Mouse (Mus musculus): ENCODE measurements around the gene Plbd2. TPM values are rescaled to one million over a fixed set of nuclear protein-coding genes. Genes with fewer than 3 reads are reported as not detected.
A peak's percentile ranks its signal among the peaks of the same experiment; 100 is the strongest.

Gene Plbd2
- total RNA-seq, 1 experiment from 2014 or later: 7.9 TPM

GRCm38 (mm10) chr5:120492437-120492836 is 11.0 kb downstream of the Plbd2 start:
- ATAC-seq (replicated peaks in 1 of 2; ENCODE audit: insufficient read depth in 1 of 2, low FRiP score in 2 of 2, low TSS enrichment in 1 of 2, low read depth in 1 of 2, poor library complexity in 2 of 2, severe bottlenecking in 2 of 2): no peak

GRCm38 (mm10) chr5:120490679-120491192 is 12.7 kb downstream of the Plbd2 start:
- ATAC-seq (replicated peaks in 1 of 2; ENCODE audit: insufficient read depth in 1 of 2, low FRiP score in 2 of 2, low TSS enrichment in 1 of 2, low read depth in 1 of 2, poor library complexity in 2 of 2, severe bottlenecking in 2 of 2): no peak

- ATAC-seq (replicated peaks in 1 of 2; ENCODE audit: insufficient read depth in 1 of 2, low FRiP score in 2 of 2, low TSS enrichment in 1 of 2, low read depth in 1 of 2, poor library complexity in 2 of 2, severe bottlenecking in 2 of 2): no peak
Measured at GRCm38 (mm10) chr5:120487844-120488243, 15.6 kb downstream of the Plbd2 start.

- ATAC-seq (replicated peaks in 1 of 2; ENCODE audit: insufficient read depth in 1 of 2, low FRiP score in 2 of 2, low TSS enrichment in 1 of 2, low read depth in 1 of 2, poor library complexity in 2 of 2, severe bottlenecking in 2 of 2): no peak
Measured at GRCm38 (mm10) chr5:120483399-120483798, 20.0 kb downstream of the Plbd2 start.

GRCm38 (mm10) chr5:120481205-120481604 is 22.2 kb downstream of the Plbd2 start:
- ATAC-seq (replicated peaks in 1 of 2; ENCODE audit: insufficient read depth in 1 of 2, low FRiP score in 2 of 2, low TSS enrichment in 1 of 2, low read depth in 1 of 2, poor library complexity in 2 of 2, severe bottlenecking in 2 of 2): no peak

- ATAC-seq (replicated peaks in 1 of 2; ENCODE audit: insufficient read depth in 1 of 2, low FRiP score in 2 of 2, low TSS enrichment in 1 of 2, low read depth in 1 of 2, poor library complexity in 2 of 2, severe bottlenecking in 2 of 2): no peak
Measured at GRCm38 (mm10) chr5:120479538-120479937, 23.9 kb downstream of the Plbd2 start.

- ATAC-seq (replicated peaks in 1 of 2; ENCODE audit: insufficient read depth in 1 of 2, low FRiP score in 2 of 2, low TSS enrichment in 1 of 2, low read depth in 1 of 2, poor library complexity in 2 of 2, severe bottlenecking in 2 of 2): no peak
Measured at GRCm38 (mm10) chr5:120477993-120478392, 25.4 kb downstream of the Plbd2 start.

- ATAC-seq (replicated peaks in 1 of 2; ENCODE audit: insufficient read depth in 1 of 2, low FRiP score in 2 of 2, low TSS enrichment in 1 of 2, low read depth in 1 of 2, poor library complexity in 2 of 2, severe bottlenecking in 2 of 2): no peak
Measured at GRCm38 (mm10) chr5:120476296-120476695, 27.1 kb downstream of the Plbd2 start, which contains the start of gene Sds. Sds (plus strand) TSS chr5:120476526.

GRCm38 (mm10) chr5:120475861-120476260 is 27.6 kb downstream of the Plbd2 start:
- no peak for ATAC-seq (replicated peaks in 1 of 2; ENCODE audit: insufficient read depth in 1 of 2, low FRiP score in 2 of 2, low TSS enrichment in 1 of 2, low read depth in 1 of 2, poor library complexity in 2 of 2, severe bottlenecking in 2 of 2)

GRCm38 (mm10) chr5:120473361-120473760 is 30.1 kb downstream of the Plbd2 start:
- no peak for ATAC-seq (replicated peaks in 1 of 2; ENCODE audit: insufficient read depth in 1 of 2, low FRiP score in 2 of 2, low TSS enrichment in 1 of 2, low read depth in 1 of 2, poor library complexity in 2 of 2, severe bottlenecking in 2 of 2)

GRCm38 (mm10) chr5:120472770-120473169 is 30.7 kb downstream of the Plbd2 start, which contains the start of gene Sdsl:
Sdsl (minus strand) TSS chr5:120472810.
- ATAC-seq (replicated peaks in 1 of 2; ENCODE audit: insufficient read depth in 1 of 2, low FRiP score in 2 of 2, low TSS enrichment in 1 of 2, low read depth in 1 of 2, poor library complexity in 2 of 2, severe bottlenecking in 2 of 2): no peak

GRCm38 (mm10) chr5:120471538-120471937 is 31.9 kb downstream of the Plbd2 start:
- no peak for ATAC-seq (replicated peaks in 1 of 2; ENCODE audit: insufficient read depth in 1 of 2, low FRiP score in 2 of 2, low TSS enrichment in 1 of 2, low read depth in 1 of 2, poor library complexity in 2 of 2, severe bottlenecking in 2 of 2)

GRCm38 (mm10) chr5:120468830-120469229 is 34.6 kb downstream of the Plbd2 start:
- ATAC-seq (replicated peaks in 1 of 2; ENCODE audit: insufficient read depth in 1 of 2, low FRiP score in 2 of 2, low TSS enrichment in 1 of 2, low read depth in 1 of 2, poor library complexity in 2 of 2, severe bottlenecking in 2 of 2): no peak

- no peak for ATAC-seq (replicated peaks in 1 of 2; ENCODE audit: insufficient read depth in 1 of 2, low FRiP score in 2 of 2, low TSS enrichment in 1 of 2, low read depth in 1 of 2, poor library complexity in 2 of 2, severe bottlenecking in 2 of 2)
Measured at GRCm38 (mm10) chr5:120468336-120468735, 35.1 kb downstream of the Plbd2 start.

GRCm38 (mm10) chr5:120467026-120467425 is 36.4 kb downstream of the Plbd2 start:
- peak in 1 of 2 experiments; percentile 13; a peak in 1 of 4 replicates for ATAC-seq (replicated peaks in 1 of 2; ENCODE audit: insufficient read depth in 1 of 2, low FRiP score in 2 of 2, low TSS enrichment in 1 of 2, low read depth in 1 of 2, poor library complexity in 2 of 2, severe bottlenecking in 2 of 2)

- ATAC-seq (replicated peaks in 1 of 2; ENCODE audit: insufficient read depth in 1 of 2, low FRiP score in 2 of 2, low TSS enrichment in 1 of 2, low read depth in 1 of 2, poor library complexity in 2 of 2, severe bottlenecking in 2 of 2): peak; percentile 59 to 73
Measured at GRCm38 (mm10) chr5:120465860-120466259, 37.6 kb downstream of the Plbd2 start.

- ATAC-seq (replicated peaks in 1 of 2; ENCODE audit: insufficient read depth in 1 of 2, low FRiP score in 2 of 2, low TSS enrichment in 1 of 2, low read depth in 1 of 2, poor library complexity in 2 of 2, severe bottlenecking in 2 of 2): peak in 1 of 2 experiments; percentile 43; a peak in 2 of 4 replicates
Measured at GRCm38 (mm10) chr5:120465062-120465461, 38.4 kb downstream of the Plbd2 start.

GRCm38 (mm10) chr5:120464321-120464720 is 39.1 kb downstream of the Plbd2 start:
- ATAC-seq (replicated peaks in 1 of 2; ENCODE audit: insufficient read depth in 1 of 2, low FRiP score in 2 of 2, low TSS enrichment in 1 of 2, low read depth in 1 of 2, poor library complexity in 2 of 2, severe bottlenecking in 2 of 2): no peak

GRCm38 (mm10) chr5:120461902-120462301 is 41.5 kb downstream of the Plbd2 start:
- ATAC-seq (replicated peaks in 1 of 2; ENCODE audit: insufficient read depth in 1 of 2, low FRiP score in 2 of 2, low TSS enrichment in 1 of 2, low read depth in 1 of 2, poor library complexity in 2 of 2, severe bottlenecking in 2 of 2): no peak
